21 mouse cellular contexts compared by ENCODE assay signal in genomic region chr19:46885365-46885764, GRCm38 (mm10).
A peak's percentile ranks its signal among the peaks of the same experiment; 100 is the strongest.
DNase-seq lines count a peak whose midpoint lies in the region; ATAC-seq and TF ChIP-seq lines count a peak whose summit lies in the region.
"Had no signal": no experiment of that assay in that cellular context is flagged by ENCODE, and none has a peak within 500 bp of the region (broad histone marks: within the 10 kb centered on the region; RNA-seq: fewer than 3 reads in every experiment).

No protein-coding gene starts in this region.

- no peaks in the 10 kb centered on the region for H3K9me3 ChIP-seq in stomach, embryonic 14.5 days (ENCODE audit: control insufficient read depth, low read depth, low read length)
- H3K9me3 ChIP-seq in liver, postnatal 0 days (ENCODE audit: low read length): no peaks in the 10 kb centered on the region
- H3K9me3 ChIP-seq: embryonic facial prominence, embryonic 13.5 days; forebrain, embryonic 10.5 days; G1E; heart, embryonic 13.5 days; hindbrain, embryonic 15.5 days had no signal

- TF ChIP-seq CTCF in C2C12 (IDR thresholded peaks at IDR 0.05; ENCODE audit: control insufficient read depth, insufficient read depth, insufficient read length) (no peak), Patski (IDR thresholded peaks at IDR 0.05) (no peak)
- TF ChIP-seq CTCF in liver, postnatal 0 days (IDR thresholded peaks at IDR 0.05; ENCODE audit: low read depth): no peak

- ATAC-seq in Patski: peak; percentile 36
- no peak for ATAC-seq in stomach, embryonic 14.5 days (ENCODE audit: insufficient number of reproducible peaks, insufficient read depth, low FRiP score, low read depth)
- ATAC-seq in liver, postnatal 0 days: no peak
- ATAC-seq: CD4-positive, CD25-positive, alpha-beta regulatory T cell, adult 4 months; forebrain, postnatal 0 days had no signal

- no peaks in the 10 kb centered on the region for H3K4me1 ChIP-seq in stomach, embryonic 14.5 days (ENCODE audit: control insufficient read depth, insufficient read depth, low read length)
- no peaks in the 10 kb centered on the region for H3K4me1 ChIP-seq in liver, postnatal 0 days (ENCODE audit: insufficient read depth)
- H3K4me1 ChIP-seq: embryonic facial prominence, embryonic 13.5 days; forebrain, embryonic 10.5 days; hindbrain, embryonic 15.5 days had no signal

- H3K4me3 ChIP-seq in C2C12 (ENCODE audit: insufficient read depth, poor library complexity, severe bottlenecking): no peak overlapping the region
- H3K4me3 ChIP-seq in stomach, embryonic 14.5 days (ENCODE audit: low read depth, low read length): no peak overlapping the region
- H3K4me3 ChIP-seq in liver, postnatal 0 days (ENCODE audit: low read depth, low read length): no peak overlapping the region
- H3K4me3 ChIP-seq: embryonic facial prominence, embryonic 13.5 days; erythroblast, embryonic 14.5 days; forebrain, embryonic 10.5 days; heart, embryonic 13.5 days; hindbrain, embryonic 15.5 days had no signal

- H3K27me3 ChIP-seq in C2C12 (ENCODE audit: control insufficient read depth, insufficient read depth, insufficient read length): no peaks in the 10 kb centered on the region
- no peaks in the 10 kb centered on the region for H3K27me3 ChIP-seq in Patski
- no peaks in the 10 kb centered on the region for H3K27me3 ChIP-seq in stomach, embryonic 14.5 days (ENCODE audit: control insufficient read depth, insufficient read depth, low read length)
- no peaks in the 10 kb centered on the region for H3K27me3 ChIP-seq in liver, postnatal 0 days (ENCODE audit: insufficient read depth, low read length)
- H3K27me3 ChIP-seq: embryonic facial prominence, embryonic 13.5 days; heart, embryonic 13.5 days; hindbrain, embryonic 15.5 days had no signal

- H3ac ChIP-seq in C2C12 (ENCODE audit: control insufficient read depth, insufficient read length, low read depth): no peak overlapping the region

- no peak overlapping the region for H3K4me2 ChIP-seq in stomach, embryonic 14.5 days (replicated peaks; ENCODE audit: low read depth, low read length)
- H3K4me2 ChIP-seq in liver, postnatal 0 days (ENCODE audit: low read depth, low read length): no peak overlapping the region
- H3K4me2 ChIP-seq: embryonic facial prominence, embryonic 13.5 days; heart, embryonic 13.5 days; hindbrain, embryonic 15.5 days had no signal

- H3K9ac ChIP-seq in stomach, embryonic 14.5 days (replicated peaks; ENCODE audit: low read depth, low read length): no peak overlapping the region
- H3K9ac ChIP-seq in liver, postnatal 0 days (replicated peaks): no peak overlapping the region
- H3K9ac ChIP-seq: embryonic facial prominence, embryonic 13.5 days; forebrain, postnatal 0 days; heart, embryonic 13.5 days; hindbrain, embryonic 15.5 days had no signal

- 92% methylated on average over 4 of the region's 4 CpGs for WGBS in stomach, embryonic 14.5 days
- 89% methylated on average over 4 of the region's 4 CpGs for WGBS in liver, postnatal 0 days (ENCODE audit: insufficient replicate concordance)

- CTCF ChIA-PET in Patski (lab: Charles Lee): interaction anchor here (1.0 to 1.5 kb wide), 5 partner anchors 9 to 107 kb away, joined by 3 to 5 read pairs (median 5); no protein-coding TSS in a partner anchor

- H3K79me3 ChIP-seq in C2C12 (ENCODE audit: low read depth): no peaks in the 10 kb centered on the region

- H3K79me2 ChIP-seq in C2C12 (ENCODE audit: control insufficient read depth, insufficient read depth): no peaks in the 10 kb centered on the region

- DNase-seq in heart, adult 11 months: peak; percentile 72
- no peak for DNase-seq in heart, adult 18-20 months
- DNase-seq in Patski (ENCODE audit: low read depth, low spot score): no peak
- no peak for DNase-seq in liver, postnatal 0 days
- DNase-seq in frontal cortex, postnatal 36 days (ENCODE audit: low spot score in 2 of 2): no peak
- DNase-seq in natural killer cell, adult 2 months (ENCODE audit: low spot score in 2 of 2): no peak
- DNase-seq: adrenal gland, postnatal 10 days; cerebellum, adult 11 months; cerebellum, adult 9-10 months; cerebellum, postnatal 25 days; forebrain, postnatal 0 days; heart, postnatal 36 days had no signal

- in situ Hi-C loops in Patski (cut with MboI; ENCODE audit: low pct_unique_long_range_greater_than_20kb): no loop called here

- peak overlapping the region; percentile 55; the same call in 1 of the 2 replicates for H3K27ac ChIP-seq in stomach, embryonic 14.5 days (ENCODE audit: low read length)
- H3K27ac ChIP-seq in liver, postnatal 0 days (ENCODE audit: low read depth): no peak overlapping the region
- H3K27ac ChIP-seq: forebrain, embryonic 10.5 days; heart, embryonic 13.5 days; hindbrain, embryonic 15.5 days had no signal

- POLR2A ChIA-PET in Patski (lab: Charles Lee): no interaction called here

- H3K36me3 ChIP-seq in C2C12 (ENCODE audit: control insufficient read depth, insufficient read depth): peaks cover 73% of the 10 kb centered on the region
- peaks cover 57% of the 10 kb centered on the region for H3K36me3 ChIP-seq in stomach, embryonic 14.5 days (ENCODE audit: control insufficient read depth, insufficient read depth, low read length)
- H3K36me3 ChIP-seq in liver, postnatal 0 days (replicated peaks; ENCODE audit: insufficient read depth, low read length): peaks cover 68% of the 10 kb centered on the region

- TF ChIP-seq EP300 in liver, postnatal 0 days (IDR thresholded peaks at IDR 0.05; ENCODE audit: low read depth): no peak

TF ChIP-seq in C2C12, 6 proteins besides CTCF, POLR2A, EP300 and RAD21:
- TF ChIP-seq MYOD1 (IDR thresholded peaks at IDR 0.05; ENCODE audit: control insufficient read depth, insufficient read length, low read depth) (peak; percentile 80), MYOG (IDR thresholded peaks at IDR 0.05; ENCODE audit: control insufficient read depth, extremely low read depth, insufficient read length) (no peak)
